Mouse (Mus musculus): Measurements from ENCODE around the gene Prss33.

GRCm38 (mm10) chr17:23790269-23791078, 45.4 kb downstream of the Prss33 start, which contains the start of gene Srrm2:
- TF ChIP-seq CTCF (IDR thresholded peaks at IDR 0.05; ENCODE audit: control insufficient read depth, insufficient read depth, low read length) (no peak), POLR2A (IDR thresholded peaks at IDR 0.05; ENCODE audit: borderline replicate concordance, control insufficient read depth, low read depth, low read length) (peak; percentile 86; the same call in 1 of the 2 replicates)
